Mouse (Mus musculus) olfactory bulb, adult 2 months (tissue): ENCODE measurements around the gene Ppp5c.

Experiments
- CTCF ChIP-seq: fragments of 200-500 bp; IDR thresholded peaks from 2 replicates; pipeline ENCODE4 v1.5.1; 2012; ENCODE audit warnings: low read depth, mild to moderate bottlenecking, low read length, moderate library complexity; ENCODE audit not compliant: insufficient read depth
- POLR2A ChIP-seq: fragments of 200-500 bp; IDR thresholded peaks from 2 replicates; pipeline ENCODE4 v1.6.1; 2012; ENCODE audit warnings: mild to moderate bottlenecking, low read depth, low read length, moderate library complexity; ENCODE audit not compliant: insufficient read depth

- TF ChIP-seq CTCF: no peak
- no peak for TF ChIP-seq POLR2A
Observed at GRCm38 (mm10) chr7:17076542-17076941, 48.8 kb upstream of the Ppp5c start.
